Mouse (Mus musculus) thymus, adult 2 months (tissue): ENCODE results near the gene Acpp.

Experiments used
- CTCF ChIP-seq: fragments of 200-500 bp; IDR thresholded peaks from 2 replicates; pipeline ENCODE4 v1.5.1; 2012; ENCODE audit warnings: mild to moderate bottlenecking, control low read depth, low read length, moderate library complexity, borderline replicate concordance; ENCODE audit not compliant: control insufficient read depth, poor library complexity, insufficient read depth; ENCODE audit errors: extremely low read depth
- POLR2A ChIP-seq: fragments of 200-500 bp; IDR thresholded peaks from 2 replicates; pipeline ENCODE4 v1.6.1; 2012; ENCODE audit warnings: mild to moderate bottlenecking, low read length, control low read depth, moderate library complexity; ENCODE audit not compliant: control insufficient read depth, poor library complexity, insufficient read depth; ENCODE audit errors: extremely low read depth

- TF ChIP-seq CTCF (no peak), POLR2A (no peak)
Observed at GRCm38 (mm10) chr9:104373253-104373652, 35.7 kb upstream of the Acpp start.
